In the genomic region with DNA sequence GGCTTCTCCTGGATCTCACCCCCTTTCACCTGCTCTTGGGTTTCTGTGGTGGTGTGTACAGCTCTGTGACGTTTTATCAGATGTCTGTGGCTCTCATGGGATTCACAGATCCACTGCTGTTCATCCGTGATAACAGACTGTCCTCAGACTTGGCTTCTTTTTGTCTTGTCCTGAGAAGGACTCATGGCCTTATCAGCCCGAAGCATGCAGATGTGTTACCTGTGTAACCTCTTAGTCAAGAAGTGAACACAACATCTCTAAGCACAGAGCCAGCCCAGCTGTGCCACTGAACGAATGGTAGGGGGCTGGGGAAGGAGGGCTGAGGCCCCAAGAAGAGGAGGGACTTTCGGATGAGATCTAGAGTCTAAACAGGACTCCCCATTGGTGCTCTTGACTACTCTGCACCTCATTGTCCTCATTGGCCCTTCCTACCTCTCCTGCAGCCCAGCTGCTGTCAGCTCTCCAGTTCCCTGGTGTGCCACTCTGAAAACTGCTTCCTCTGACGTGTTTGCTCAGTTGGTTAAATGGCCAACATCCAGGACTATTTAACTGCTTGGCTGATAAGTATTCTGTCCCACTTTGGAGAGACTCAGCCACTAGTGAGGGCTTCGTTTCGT, we compare ENCODE assay signal across 21 mouse cellular contexts. TPM values are rescaled to one million over a fixed set of nuclear protein-coding genes. Genes with fewer than 3 reads are reported as not detected.
DNase-seq lines count a peak whose midpoint lies in the region; ATAC-seq and TF ChIP-seq lines count a peak whose summit lies in the region.
"Had no signal": no experiment of that assay in that cellular context is flagged by ENCODE, and none has a peak within 500 bp of the region (broad histone marks: within the 10 kb centered on the region; RNA-seq: fewer than 3 reads in every experiment).

No protein-coding gene starts in this region.

- no peaks in the 10 kb centered on the region for H3K36me3 ChIP-seq in heart, embryonic 13.5 days
- no peaks in the 10 kb centered on the region for H3K36me3 ChIP-seq in liver, postnatal 0 days (replicated peaks; ENCODE audit: insufficient read depth, low read length)
- H3K36me3 ChIP-seq in kidney, adult 2 months (ENCODE audit: control insufficient read depth, insufficient read depth, low read length), result no peaks in the 10 kb centered on the region
- no peaks in the 10 kb centered on the region for H3K36me3 ChIP-seq in neural tube, embryonic 15.5 days
- H3K36me3 ChIP-seq in intestine, postnatal 0 days (ENCODE audit: control insufficient read depth, insufficient read depth), result no peaks in the 10 kb centered on the region
- H3K36me3 ChIP-seq: stomach, embryonic 15.5 days had no signal

- peak; percentile 88 for TF ChIP-seq EP300 in liver, postnatal 0 days (IDR thresholded peaks at IDR 0.05; ENCODE audit: low read depth)

- no peak overlapping the region for H3K4me3 ChIP-seq in heart, embryonic 13.5 days
- H3K4me3 ChIP-seq in liver, postnatal 0 days (ENCODE audit: low read depth, low read length), result no peak overlapping the region
- H3K4me3 ChIP-seq in kidney, adult 2 months (ENCODE audit: insufficient read depth, low read depth, low read length), result no peak overlapping the region
- no peak overlapping the region for H3K4me3 ChIP-seq in neural tube, embryonic 15.5 days (replicated peaks)
- no peak overlapping the region for H3K4me3 ChIP-seq in intestine, postnatal 0 days (ENCODE audit: low read depth, low read length)
- H3K4me3 ChIP-seq: erythroblast, embryonic 14.5 days; stomach, embryonic 15.5 days had no signal

- H3K9ac ChIP-seq in heart, embryonic 13.5 days, result 0 out of 2 replicates have a peak overlapping the region, but pooled peaks have one; percentile 47
- no peak overlapping the region for H3K9ac ChIP-seq in liver, postnatal 0 days (replicated peaks)
- no peak overlapping the region for H3K9ac ChIP-seq in neural tube, embryonic 15.5 days (replicated peaks)
- H3K9ac ChIP-seq in intestine, postnatal 0 days (ENCODE audit: low read depth, low read length), result no peak overlapping the region
- H3K9ac ChIP-seq: stomach, embryonic 15.5 days had no signal

- no peak for DNase-seq in heart, postnatal 14 days
- DNase-seq in NIH3T3 (ENCODE audit: low read depth), result peak; percentile 13
- peak; percentile 55 for DNase-seq in liver
- DNase-seq in liver, postnatal 0 days, result no peak
- no peak for DNase-seq in kidney, adult 2 months
- DNase-seq: adrenal gland, postnatal 25 days; cerebellum, adult 9-10 months; kidney, adult 18-20 months; kidney, postnatal 10 days; layer of hippocampus, adult 9-11 months; lung, adult 2 months; right cerebral cortex, postnatal 14 days had no signal

- H3K27me3 ChIP-seq in heart, embryonic 13.5 days (replicated peaks), result peaks cover 16% of the 10 kb centered on the region; the same call in 1 of the 2 replicates
- 0 out of 2 replicates have a peak, but pooled peaks cover 3% of the 10 kb centered on the region for H3K27me3 ChIP-seq in liver, postnatal 0 days (ENCODE audit: insufficient read depth, low read length)
- H3K27me3 ChIP-seq in kidney, adult 2 months (replicated peaks; ENCODE audit: control insufficient read depth, insufficient read depth, low read length), result no peaks in the 10 kb centered on the region
- no peaks in the 10 kb centered on the region for H3K27me3 ChIP-seq in neural tube, embryonic 15.5 days (replicated peaks)
- no peaks in the 10 kb centered on the region for H3K27me3 ChIP-seq in intestine, postnatal 0 days (replicated peaks; ENCODE audit: control insufficient read depth, insufficient read depth, low read length)
- H3K27me3 ChIP-seq: stomach, embryonic 15.5 days had no signal

- peaks cover 13% of the 10 kb centered on the region for H3K4me1 ChIP-seq in heart, embryonic 13.5 days
- H3K4me1 ChIP-seq in liver, postnatal 0 days (ENCODE audit: insufficient read depth), result peaks cover 16% of the 10 kb centered on the region
- no peaks in the 10 kb centered on the region; the same call in 1 of the 2 replicates for H3K4me1 ChIP-seq in kidney, adult 2 months (ENCODE audit: control insufficient read depth, insufficient read depth, low read length)
- H3K4me1 ChIP-seq in neural tube, embryonic 15.5 days, result peaks cover 12% of the 10 kb centered on the region
- H3K4me1 ChIP-seq in intestine, postnatal 0 days (replicated peaks; ENCODE audit: control insufficient read depth, insufficient read depth, low read length), result no peaks in the 10 kb centered on the region; the same call in 1 of the 2 replicates

- no peak for ATAC-seq in heart, embryonic 13.5 days (ENCODE audit: extremely low read depth, insufficient number of reproducible peaks, low FRiP score, low TSS enrichment)
- peak; percentile 68 for ATAC-seq in liver, postnatal 0 days
- ATAC-seq in neural tube, embryonic 15.5 days (ENCODE audit: low FRiP score), result no peak
- no peak for ATAC-seq in intestine, postnatal 0 days
- ATAC-seq: forebrain, embryonic 16.5 days; midbrain, embryonic 16.5 days had no signal

- WGBS in heart, embryonic 13.5 days, result 51% methylated on average over 8 of the region's 8 CpGs
- WGBS in liver, postnatal 0 days (ENCODE audit: insufficient replicate concordance), result 44% methylated on average over 8 of the region's 8 CpGs
- WGBS in kidney, adult 2 months, result 82% methylated on average over 8 of the region's 8 CpGs
- WGBS in neural tube, embryonic 15.5 days, result 67% methylated on average over 8 of the region's 8 CpGs
- 68% methylated on average over 8 of the region's 8 CpGs for WGBS in intestine, postnatal 0 days

- TF ChIP-seq POLR2A in kidney, adult 2 months (IDR thresholded peaks at IDR 0.05; ENCODE audit: low read depth, low read length), result no peak

- no peaks in the 10 kb centered on the region for H3K9me3 ChIP-seq in heart, embryonic 13.5 days
- H3K9me3 ChIP-seq in liver, postnatal 0 days (ENCODE audit: low read length), result no peaks in the 10 kb centered on the region
- no peaks in the 10 kb centered on the region for H3K9me3 ChIP-seq in neural tube, embryonic 15.5 days (replicated peaks)
- no peaks in the 10 kb centered on the region for H3K9me3 ChIP-seq in intestine, postnatal 0 days (ENCODE audit: control insufficient read depth)
- H3K9me3 ChIP-seq: stomach, embryonic 15.5 days had no signal

- H3K4me2 ChIP-seq in heart, embryonic 13.5 days, result peak overlapping the region; percentile 11; the same call in 1 of the 2 replicates
- 0 out of 2 replicates have a peak overlapping the region, but pooled peaks have one; percentile 13 for H3K4me2 ChIP-seq in liver, postnatal 0 days (ENCODE audit: low read depth, low read length)
- H3K4me2 ChIP-seq in neural tube, embryonic 15.5 days, result no peak overlapping the region
- no peak overlapping the region for H3K4me2 ChIP-seq in intestine, postnatal 0 days (replicated peaks; ENCODE audit: low read depth)
- H3K4me2 ChIP-seq: stomach, embryonic 15.5 days had no signal

- H3K27ac ChIP-seq in heart, embryonic 13.5 days (replicated peaks), result no peak overlapping the region
- H3K27ac ChIP-seq in liver, postnatal 0 days (ENCODE audit: low read depth), result no peak overlapping the region
- H3K27ac ChIP-seq in kidney, adult 2 months (ENCODE audit: insufficient read depth, low read depth, low read length), result no peak overlapping the region
- H3K27ac ChIP-seq in neural tube, embryonic 15.5 days (replicated peaks), result no peak overlapping the region
- no peak overlapping the region for H3K27ac ChIP-seq in intestine, postnatal 0 days (ENCODE audit: low read depth, low read length)
- H3K27ac ChIP-seq: stomach, embryonic 15.5 days had no signal

- intact Hi-C loops in heart, postnatal 14 days (cut with DNase I), result loop anchor here (5.0 kb wide), 1 partner anchor 136 kb away; no protein-coding TSS in a partner anchor

- no peak for TF ChIP-seq CTCF in liver, postnatal 0 days (IDR thresholded peaks at IDR 0.05; ENCODE audit: low read depth)
- TF ChIP-seq CTCF in kidney, adult 2 months (conservative IDR thresholded peaks at IDR 0.05; ENCODE audit: insufficient read depth, insufficient read length, low read depth, low read length), result no peak
- no peak for TF ChIP-seq CTCF in intestine, postnatal 0 days (IDR thresholded peaks at IDR 0.05; ENCODE audit: low read depth)

RNA-seq across cellular contexts. Expression of a gene that starts 1.8 kb away (rescaled TPM):
- 0.37 and 0.90 TPM in 2 replicates for polyA plus RNA-seq in heart, embryonic 13.5 days (2015; fragmentation: Nextera tagmentation; extraction: Ambion mirVana)
- under 1 TPM in 1 of 2 experiments, not detected in 1; 0.24 TPM for total RNA-seq in heart, postnatal 14 days (2021)
- 0.28 and 0.41 TPM in 2 replicates for polyA plus RNA-seq in liver, postnatal 0 days (2015; fragmentation: Nextera tagmentation; extraction: Ambion mirVana)
- 0.34 and 0.36 TPM in 2 replicates for polyA plus RNA-seq in kidney, adult 2 months (2012; rRNA removed)
- polyA plus RNA-seq in neural tube, embryonic 15.5 days (2015; fragmentation: Nextera tagmentation; extraction: Ambion mirVana), result 1.7 and 1.8 TPM in 2 replicates
- polyA plus RNA-seq in intestine, postnatal 0 days (2015; fragmentation: Nextera tagmentation; extraction: Ambion mirVana), result 0.16 TPM in 1 of 2 replicates, not detected in the other
- total RNA-seq: adrenal gland, postnatal 25 days; gastrocnemius, adult 18-20 months had no signal
- polyA plus RNA-seq: erythroblast, embryonic 14.5 days had no signal

RNA-seq across cellular contexts. Expression of a gene that starts 2.2 kb away (rescaled TPM):
- polyA plus RNA-seq in heart, embryonic 13.5 days (2015; fragmentation: Nextera tagmentation; extraction: Ambion mirVana), result 0.59 and 1.2 TPM in 2 replicates
- total RNA-seq in heart, postnatal 14 days (2021), result under 1 TPM in 1 of 2 experiments, not detected in 1; 0.53 TPM
- 2.1 and 2.5 TPM in 2 replicates for polyA plus RNA-seq in liver, postnatal 0 days (2015; fragmentation: Nextera tagmentation; extraction: Ambion mirVana)
- 1.4 and 1.5 TPM in 2 replicates for polyA plus RNA-seq in kidney, adult 2 months (2012; rRNA removed)
- 1.5 TPM in 2 replicates for polyA plus RNA-seq in neural tube, embryonic 15.5 days (2015; fragmentation: Nextera tagmentation; extraction: Ambion mirVana)
- 0.60 and 0.86 TPM in 2 replicates for polyA plus RNA-seq in intestine, postnatal 0 days (2015; fragmentation: Nextera tagmentation; extraction: Ambion mirVana)
- total RNA-seq: adrenal gland, postnatal 25 days; gastrocnemius, adult 18-20 months; neutrophil, adult 5-6 weeks had no signal
- polyA plus RNA-seq: erythroblast, embryonic 14.5 days had no signal

Comparison
In these comparisons a context has a peak if more than half of its experiments do, and no peak if none do; other contexts are left out.
1. DNase-seq: peak in NIH3T3 (single experiment) and liver (single experiment); none in heart, postnatal 14 days (0 of 2), liver, postnatal 0 days (single experiment) and kidney, adult 2 months (single experiment).
2. H3K4me2 ChIP-seq: peak in heart, embryonic 13.5 days (single experiment) and liver, postnatal 0 days (single experiment); none in neural tube, embryonic 15.5 days (single experiment) and intestine, postnatal 0 days (single experiment).